Mouse (Mus musculus): ENCODE measurements around the gene Foxc1.

The Foxc1 gene

DNA sequence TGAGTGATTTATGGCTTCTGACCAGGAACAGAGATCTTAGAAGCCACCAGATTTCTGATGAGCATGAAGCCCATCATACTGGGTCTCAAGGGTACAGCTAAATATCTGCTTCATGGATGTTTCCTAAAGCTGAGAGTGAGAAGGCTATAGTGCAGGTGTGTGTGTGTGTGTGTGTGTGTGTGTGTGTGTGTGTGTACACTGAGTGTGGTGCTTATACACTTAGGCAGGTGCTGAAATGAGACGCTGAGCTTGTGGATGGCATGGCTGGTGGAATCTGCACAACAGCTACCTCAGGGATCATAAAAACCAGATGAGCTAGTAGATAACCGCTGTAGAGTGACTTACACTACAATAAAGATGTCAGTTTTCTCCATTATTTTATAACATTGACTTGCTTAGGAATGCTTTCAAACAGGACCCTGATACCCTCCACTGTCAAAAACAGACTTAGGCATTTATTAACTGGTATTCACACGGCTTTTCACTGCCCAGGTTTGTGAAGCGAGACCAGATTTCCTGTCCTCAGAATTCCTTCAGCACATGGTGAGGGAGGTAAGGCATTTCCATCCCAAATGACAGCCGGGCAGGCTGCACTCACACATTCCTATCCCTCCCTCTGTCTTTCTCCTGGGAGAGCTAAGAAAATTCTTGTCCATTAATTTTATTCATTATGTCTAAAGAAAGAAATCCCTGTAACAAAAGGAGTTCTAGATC lies 43.0 kb downstream of the Foxc1 start:
- peak; percentile 18 for DNase-seq

DNA sequence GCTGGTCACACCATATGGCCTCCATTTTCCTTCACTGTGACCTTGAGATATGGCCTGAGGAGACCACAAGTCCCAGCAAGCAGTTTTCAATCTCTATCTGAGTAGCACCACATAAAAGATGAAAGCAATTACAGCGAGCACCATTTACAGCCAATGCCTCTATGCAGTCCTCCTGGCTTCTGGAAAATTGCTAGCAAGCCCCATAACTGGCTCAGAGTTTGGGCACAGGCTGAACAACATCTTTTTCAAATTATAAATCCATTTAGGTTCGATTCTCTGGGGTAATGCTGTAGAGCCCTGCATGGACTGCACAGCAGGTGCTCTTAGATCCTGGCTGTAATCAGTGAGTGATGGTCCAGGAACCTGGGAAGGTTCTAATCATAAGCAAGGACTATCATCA lies 47.1 kb downstream of the Foxc1 start:
- peak; percentile 52 for DNase-seq

DNA sequence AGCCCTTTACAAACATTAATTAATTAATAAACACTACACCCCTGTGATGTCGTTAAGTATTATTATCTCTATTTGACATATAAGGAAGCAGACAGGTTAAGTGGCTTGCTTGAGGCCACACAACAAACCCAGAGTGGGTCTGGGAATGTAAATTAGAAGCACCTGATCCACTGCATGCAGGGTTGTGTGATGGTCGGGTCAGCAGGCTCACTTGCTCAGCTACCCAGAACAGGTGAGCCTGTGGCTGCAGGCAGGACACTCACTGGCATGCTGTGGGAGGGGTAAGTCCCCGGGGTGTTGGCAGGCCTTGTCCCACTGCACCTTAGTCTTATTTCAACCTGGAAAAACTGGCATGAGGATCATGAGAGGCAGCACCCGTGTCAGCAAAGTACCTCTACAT lies 47.6 kb downstream of the Foxc1 start:
- peak; percentile 23 for DNase-seq

DNA sequence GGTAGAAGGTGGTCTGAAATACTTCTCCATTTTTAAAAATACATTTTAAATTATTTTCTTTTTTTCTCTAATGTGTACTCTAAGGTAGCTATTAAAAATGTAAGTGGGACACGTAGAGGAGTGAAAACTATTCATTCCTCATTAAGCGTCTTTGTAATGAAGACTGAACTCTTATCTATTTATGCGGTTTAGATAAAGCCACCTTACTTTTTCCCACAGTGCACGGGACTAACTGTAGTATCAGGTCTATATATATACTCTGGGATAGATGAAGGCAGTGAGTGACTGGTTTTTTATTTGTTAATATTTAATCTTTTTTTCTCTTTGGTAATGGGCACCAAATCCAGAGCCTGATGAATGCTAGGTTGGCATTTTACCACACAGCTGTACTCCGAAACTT lies 53.8 kb downstream of the Foxc1 start:
- DNase-seq = no peak
